Mouse (Mus musculus): ENCODE results near the gene Wdr91.

The Wdr91 gene

DNA sequence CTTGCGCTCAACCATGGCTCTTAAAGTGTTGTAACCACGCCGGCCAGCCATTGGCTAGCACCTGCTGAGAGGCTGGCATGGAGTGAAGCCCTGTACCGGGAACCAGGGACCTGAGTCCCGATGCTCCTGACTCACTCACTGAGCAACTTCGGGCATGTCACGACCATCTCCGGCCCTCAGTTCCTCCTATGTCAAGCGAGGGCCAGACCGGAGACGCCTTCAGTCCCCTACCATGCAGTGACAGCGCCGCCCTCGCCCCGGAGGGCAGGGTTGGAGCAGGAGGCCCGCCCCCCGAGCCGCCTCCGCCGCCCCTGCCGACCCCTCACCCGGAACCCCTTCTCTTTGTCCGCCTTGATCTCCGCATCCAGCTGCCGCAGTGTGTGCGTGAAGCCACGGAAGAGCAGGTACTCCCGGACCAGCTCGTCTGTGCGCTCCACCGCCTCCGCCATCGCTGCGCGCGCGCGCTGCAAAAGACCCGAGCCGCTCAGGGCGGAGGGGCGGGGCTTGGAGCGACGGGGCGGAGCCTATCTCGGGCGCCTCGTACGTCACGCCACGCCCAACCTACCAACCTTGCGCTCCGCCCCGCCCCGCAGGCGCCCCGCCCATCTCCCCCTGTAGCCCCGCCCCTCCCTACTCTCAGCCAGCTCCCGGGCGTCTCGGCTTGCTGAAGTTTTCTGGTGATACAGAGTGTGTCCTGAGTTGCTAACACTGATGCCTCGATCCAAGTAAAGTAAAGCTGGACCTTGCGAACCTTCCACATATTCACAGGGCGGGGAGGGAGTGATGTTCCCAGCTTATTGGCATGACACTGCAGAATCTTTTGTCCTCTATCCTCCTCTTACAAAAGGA lies at the start of gene Wdr91:
Wdr91 (minus strand) TSS at position 506 of the 849 bp plus-strand sequence.
- DNase-seq (ENCODE audit: extremely low read depth, low read depth): peak; percentile 51

DNA sequence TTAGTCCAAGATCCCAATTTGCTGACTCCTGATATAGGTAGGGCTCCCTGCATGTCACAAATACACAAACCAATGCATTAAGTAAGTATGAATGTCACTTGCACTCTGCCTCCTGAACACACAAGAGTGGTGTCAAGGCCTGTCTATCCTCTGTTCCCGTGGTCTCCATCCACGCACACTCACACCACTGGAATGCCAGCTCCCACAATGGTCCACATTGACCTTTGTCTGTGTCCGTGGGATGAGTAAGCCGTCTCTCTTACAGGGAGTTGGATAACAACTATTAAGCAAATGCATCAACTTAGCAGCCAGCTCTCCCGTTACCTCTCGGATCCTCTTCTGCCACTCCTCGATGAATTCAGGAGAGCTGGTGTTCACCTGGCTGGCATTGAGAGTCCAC lies 48.5 kb upstream of the Wdr91 start:
- DNase-seq (ENCODE audit: extremely low read depth, low read depth): no peak

DNA sequence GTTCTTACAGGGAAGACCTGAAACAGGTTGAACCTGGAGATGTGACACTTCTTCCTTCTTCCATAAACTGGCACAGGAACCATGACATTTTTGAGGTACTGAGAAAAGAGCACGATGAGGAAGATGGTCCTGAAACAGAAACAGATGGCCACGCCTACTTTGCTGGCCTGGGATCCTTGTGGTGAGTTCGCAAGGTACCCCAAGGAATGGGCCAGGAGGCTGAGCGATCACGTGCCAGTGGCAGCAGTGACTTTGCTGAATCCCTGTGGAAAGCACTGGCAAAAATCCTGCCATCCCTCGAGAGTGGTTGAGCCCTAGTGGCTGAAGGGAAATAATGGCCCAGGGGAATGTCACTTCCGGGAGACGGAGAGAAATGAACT lies 45.2 kb upstream of the Wdr91 start:
- DNase-seq (ENCODE audit: extremely low read depth, low read depth): peak; percentile 1

DNA sequence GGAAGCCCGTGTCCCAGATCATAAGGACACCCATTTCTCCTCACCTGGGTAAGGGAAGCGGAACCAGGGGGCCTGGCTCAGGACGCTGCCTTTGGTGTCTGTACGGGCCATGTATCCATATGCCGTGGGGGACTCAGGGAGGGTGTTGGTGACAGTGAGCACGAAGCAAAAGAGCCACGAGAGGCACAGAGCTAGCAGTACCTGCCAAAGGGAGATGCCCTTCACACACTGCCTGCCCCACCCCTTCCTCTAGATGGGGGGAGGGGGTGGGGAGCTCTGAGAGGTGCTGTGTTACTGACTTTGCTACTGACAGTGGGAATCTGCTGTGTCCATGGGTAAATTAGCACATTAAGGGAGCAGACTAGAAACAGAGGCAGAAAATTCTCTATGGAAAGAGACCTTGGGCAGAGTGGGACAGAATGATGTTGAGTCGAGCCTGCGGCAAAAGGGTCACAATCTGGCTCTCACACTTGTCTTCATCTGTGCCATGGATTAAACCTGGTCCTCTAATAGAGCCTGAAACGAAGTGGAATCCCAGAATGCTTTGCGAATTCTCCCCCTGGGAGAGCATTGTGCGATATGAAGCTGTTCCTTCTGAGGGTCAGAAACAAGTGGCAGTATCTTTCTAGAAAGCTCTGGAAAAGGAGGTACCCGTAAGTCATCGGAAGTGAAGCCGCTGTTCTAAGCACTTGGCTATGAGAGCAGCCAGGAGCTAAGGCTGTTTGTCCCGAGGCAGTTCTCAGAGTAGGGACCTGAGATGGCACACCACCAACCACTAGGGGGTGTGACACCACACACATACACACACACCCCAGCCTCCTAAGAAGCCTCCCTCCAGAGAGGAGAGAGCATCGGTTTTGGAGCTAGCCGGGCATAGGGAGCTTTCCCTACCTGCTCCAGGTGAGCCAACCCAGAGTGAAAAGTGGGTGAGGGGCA lies 44.5 kb upstream of the Wdr91 start:
- DNase-seq (ENCODE audit: extremely low read depth, low read depth): peak; percentile 46

DNA sequence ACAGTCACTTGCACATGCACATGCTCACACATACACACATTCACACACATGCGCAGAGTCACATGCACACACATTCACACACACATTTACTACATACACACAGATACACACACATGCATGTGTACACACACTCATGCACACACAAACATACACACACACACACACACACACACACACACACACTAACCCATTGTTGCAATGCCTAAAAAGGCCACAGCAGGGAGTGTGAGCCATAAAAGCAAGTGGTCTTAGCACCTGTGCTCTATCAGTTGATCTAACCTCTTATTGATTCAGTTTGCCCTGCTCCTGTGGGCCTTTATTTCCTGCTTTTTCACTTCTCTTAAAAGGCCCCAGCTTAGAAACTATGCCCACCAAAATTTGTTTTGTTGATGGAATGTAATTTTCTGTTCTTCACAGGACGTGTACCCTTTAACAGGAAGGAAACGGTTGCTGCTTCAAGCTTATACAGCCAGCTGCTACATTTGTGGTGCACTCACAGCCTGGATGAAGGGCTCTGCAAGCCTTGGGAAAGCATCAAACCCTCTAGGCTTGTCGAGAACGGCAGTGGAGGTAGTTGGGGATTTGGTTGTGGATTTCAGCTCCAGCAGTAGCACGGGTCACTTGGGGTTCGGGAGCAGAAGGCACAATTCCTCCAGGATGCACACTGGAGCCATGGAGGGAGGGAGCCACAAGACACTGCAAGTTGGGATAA lies 41.4 kb upstream of the Wdr91 start:
- no peak for DNase-seq (ENCODE audit: extremely low read depth, low read depth)

DNA sequence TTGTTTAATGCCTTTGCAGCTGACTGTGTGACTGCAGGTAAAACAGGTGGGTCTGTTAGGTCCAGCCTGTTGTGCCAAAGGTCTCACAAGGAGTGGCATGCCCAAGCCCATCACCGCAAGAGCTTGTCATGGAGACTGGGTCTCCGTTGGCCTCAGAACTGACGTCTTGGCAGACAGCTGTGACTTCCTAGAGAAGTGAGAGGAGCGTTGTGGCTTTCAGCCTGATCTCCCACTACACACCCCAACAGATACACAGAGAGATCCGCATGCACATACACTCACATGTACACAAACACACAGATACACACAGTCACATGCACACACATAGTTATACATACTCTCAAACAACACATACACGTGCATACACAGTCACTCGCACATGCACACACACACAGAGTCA lies 40.8 kb upstream of the Wdr91 start:
- no peak for DNase-seq (ENCODE audit: extremely low read depth, low read depth)

DNA sequence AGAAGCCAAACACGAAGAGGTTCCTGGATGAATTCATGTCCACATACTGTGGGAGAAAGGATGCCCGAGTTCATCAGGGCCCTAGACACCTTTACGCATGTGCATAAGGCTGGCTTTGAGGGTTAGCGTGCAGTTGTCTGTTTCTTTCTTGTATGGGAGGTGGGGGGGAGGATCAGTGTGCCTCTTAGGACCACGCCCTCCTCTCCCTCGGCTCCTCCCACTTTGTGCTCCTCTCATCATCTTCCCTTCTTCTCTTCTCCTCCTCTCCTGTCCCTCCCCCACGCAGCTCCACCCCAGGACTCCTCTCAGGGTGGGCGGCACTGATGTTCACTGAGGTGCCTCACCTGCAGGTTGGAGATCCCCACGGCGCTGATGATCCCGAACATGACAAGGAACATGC lies 37.8 kb upstream of the Wdr91 start:
- DNase-seq (ENCODE audit: extremely low read depth, low read depth): no peak

DNA sequence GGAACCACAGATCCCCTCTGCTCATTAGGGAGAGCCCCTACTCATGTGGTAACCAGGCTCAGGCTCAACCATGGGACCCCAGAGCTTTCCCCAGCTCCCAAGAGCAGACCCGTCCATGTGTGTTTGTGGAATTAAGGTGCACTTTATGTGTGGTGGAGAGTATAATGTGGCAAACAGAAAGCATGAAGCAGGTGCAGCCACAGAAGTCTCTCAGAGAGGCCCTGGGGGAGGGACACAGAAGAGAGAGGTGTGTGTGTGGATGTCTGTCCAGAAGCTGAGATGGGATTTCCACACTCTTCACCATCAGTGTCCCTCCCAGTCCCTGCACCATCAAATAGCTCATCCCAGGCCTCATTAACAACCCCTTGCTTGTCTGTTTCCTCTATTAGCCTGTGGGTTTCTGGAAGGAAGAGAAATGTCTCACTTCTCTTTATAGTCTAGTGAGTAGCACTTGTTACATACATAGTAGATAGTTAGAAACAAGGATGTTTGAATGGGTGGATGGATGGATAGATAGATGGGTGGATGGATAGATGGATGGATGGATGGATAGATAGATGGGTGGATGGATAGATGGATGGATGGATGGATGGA lies 35.9 kb upstream of the Wdr91 start:
- no peak for DNase-seq (ENCODE audit: extremely low read depth, low read depth)

DNA sequence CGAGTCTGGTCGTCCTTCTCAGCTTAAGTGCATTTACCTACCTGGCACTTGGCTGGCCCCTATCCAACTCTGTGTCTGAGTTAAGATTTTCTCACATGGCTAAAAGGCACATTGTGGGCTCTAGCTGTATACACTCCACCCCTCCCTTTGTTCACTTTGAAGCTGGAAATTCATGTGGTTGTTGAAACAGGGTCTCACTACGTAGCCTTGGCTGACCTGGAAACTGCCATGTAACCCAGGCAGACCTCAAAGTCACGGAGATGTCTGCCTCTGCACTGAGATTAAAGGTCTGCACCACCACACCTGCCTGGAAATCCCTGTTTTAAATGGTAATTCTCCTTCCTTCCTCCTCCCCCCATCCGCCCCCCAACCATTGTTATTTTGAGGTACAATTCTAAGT lies 32.8 kb upstream of the Wdr91 start:
- DNase-seq (ENCODE audit: extremely low read depth, low read depth): no peak

DNA sequence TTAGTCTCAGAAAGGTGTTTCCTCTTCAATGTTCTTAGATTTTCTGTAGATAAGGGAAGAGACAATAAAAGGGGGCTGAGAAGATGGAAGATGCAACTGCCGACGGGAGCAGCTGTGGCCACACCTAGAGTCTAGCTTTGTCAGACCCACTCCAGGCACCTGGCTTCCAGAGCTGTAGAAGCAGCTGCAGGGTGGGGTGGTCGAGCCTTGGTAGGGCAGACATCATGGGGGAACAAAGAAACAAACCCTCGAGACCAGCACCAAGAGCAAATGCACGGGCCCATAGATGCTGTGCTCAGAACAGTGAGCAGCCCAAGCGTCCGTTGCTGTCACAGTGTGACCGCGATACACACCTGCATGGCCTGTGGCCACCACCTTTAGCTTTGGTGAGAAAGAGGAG lies 31.8 kb upstream of the Wdr91 start:
- DNase-seq (ENCODE audit: extremely low read depth, low read depth): no peak

DNA sequence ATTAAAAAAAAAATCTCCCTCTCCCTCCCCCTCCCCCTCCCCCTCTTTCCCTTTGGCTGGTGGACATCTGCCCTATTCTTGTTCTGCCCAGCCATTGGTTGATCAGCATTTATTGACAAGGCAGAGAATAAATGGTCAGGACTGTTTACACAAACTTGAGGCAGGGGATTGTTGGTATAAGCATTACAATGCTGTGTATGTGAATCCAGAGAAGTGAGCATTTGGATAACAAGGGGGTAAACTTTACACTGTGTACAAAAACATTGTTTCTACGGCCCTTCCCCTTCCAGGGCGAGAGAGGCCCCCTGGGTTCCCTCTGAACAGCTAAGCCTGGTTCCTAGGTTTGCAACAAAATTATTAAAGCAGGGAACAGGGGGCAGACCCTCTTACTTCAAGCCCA lies 30.8 kb upstream of the Wdr91 start:
- no peak for DNase-seq (ENCODE audit: extremely low read depth, low read depth)

DNA sequence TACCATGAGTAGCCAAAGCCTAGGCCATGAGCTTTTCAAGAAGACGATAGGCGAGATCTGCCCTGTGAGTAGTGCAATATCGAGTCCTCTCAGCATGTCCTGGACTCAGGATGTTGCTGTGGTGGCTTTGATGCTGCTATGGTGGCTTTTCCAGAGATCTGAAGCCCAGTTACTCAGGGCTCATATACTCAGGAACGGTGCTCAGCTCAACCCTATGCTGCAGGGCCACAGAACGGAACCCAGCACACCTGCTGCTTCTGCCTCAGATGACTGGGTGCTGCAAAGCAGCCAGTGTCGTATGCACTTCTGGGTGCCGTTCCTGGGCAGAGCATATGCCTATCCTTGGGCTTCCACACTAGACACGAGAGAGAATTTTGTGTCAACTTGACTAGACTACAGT lies 28.8 kb upstream of the Wdr91 start:
- DNase-seq (ENCODE audit: extremely low read depth, low read depth): no peak

DNA sequence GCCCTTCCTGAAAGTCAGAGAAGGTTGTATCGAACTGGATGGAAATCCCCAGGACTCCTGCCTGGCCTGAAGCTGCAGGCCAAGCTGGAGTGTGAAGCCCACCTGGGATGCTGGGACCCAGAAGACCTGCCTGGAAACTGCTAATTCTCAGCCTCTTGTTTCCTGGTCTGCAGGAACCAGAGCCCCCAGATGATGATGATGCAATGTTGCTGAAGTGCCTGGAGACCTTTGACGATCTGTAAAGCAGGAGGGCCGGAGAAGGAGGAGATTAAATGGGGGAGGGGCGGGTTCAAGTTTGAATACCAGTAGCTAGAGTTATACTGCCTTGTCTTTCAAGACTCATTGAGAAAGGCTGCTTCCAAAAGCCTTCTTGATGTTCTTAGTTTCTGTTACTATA lies 28.3 kb upstream of the Wdr91 start:
- no peak for DNase-seq (ENCODE audit: extremely low read depth, low read depth)

DNA sequence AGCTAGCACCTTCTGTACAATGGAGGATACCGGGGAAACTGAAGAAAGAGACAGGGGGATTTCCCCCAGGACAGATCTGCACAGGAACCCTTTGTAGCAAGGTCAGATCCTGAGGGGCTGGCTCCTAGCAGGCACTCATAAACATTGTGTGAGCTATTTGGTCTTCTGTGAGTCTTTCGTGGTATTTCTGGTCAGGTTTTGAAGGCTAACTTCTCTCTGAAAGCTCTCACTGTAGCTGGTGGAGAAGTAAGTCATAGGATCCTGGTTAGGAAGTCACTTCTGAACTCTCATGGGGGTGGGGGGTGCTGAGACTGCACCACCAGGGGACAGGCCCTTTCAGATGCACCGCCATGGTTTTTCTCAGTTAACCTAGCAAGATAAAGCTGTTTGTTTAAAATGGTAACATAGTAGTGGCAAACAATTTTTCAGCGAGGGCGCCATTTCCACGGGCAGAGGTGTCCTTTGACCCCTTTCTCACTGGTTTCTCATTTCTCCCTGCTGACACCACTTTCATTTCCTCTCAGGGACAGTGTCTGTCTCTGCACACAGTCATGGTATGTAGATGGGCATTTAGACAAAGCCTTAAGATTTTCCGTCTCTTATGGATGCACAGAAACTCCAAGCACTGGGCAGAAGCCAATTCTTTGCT lies 27.7 kb upstream of the Wdr91 start:
- no peak for DNase-seq (ENCODE audit: extremely low read depth, low read depth)

DNA sequence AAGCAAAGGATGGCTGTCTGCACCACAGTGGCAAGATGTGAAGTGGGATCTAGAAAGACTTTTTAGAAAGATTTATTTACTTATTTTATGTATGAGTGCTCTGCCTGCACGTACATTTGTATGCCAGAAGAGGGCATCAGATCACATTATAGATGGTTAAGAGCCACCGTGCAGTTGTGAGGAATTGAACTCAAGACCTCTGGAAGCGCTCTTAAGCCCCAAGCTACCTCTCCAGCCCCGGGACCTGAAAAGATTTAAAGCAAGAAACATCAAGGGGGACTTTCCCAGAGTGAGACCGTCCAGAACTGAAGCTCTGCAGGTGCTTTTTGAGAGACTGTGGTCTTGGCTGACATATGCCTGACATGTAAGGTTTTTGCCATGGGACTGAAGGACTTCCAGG lies 26.1 kb upstream of the Wdr91 start:
- no peak for DNase-seq (ENCODE audit: extremely low read depth, low read depth)

DNA sequence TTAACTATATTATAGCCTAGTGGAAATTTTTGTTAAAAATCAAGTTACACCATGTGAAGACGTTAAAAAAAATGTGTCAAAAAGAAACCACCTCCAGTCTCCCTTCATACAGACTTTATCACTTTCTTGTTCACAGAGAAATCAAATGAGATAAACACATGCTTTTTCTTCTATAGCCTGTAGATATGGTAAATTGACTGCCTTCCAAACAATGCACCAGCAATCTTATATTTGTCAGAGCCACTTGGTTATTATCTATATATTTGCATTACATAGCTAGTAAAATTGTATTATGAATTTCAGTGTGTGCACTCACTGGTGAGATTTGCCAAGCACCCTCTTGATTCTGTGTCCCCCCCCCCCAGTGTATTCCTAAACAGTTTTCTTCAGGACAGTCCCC lies 22.0 kb upstream of the Wdr91 start:
- no peak for DNase-seq (ENCODE audit: extremely low read depth, low read depth)

DNA sequence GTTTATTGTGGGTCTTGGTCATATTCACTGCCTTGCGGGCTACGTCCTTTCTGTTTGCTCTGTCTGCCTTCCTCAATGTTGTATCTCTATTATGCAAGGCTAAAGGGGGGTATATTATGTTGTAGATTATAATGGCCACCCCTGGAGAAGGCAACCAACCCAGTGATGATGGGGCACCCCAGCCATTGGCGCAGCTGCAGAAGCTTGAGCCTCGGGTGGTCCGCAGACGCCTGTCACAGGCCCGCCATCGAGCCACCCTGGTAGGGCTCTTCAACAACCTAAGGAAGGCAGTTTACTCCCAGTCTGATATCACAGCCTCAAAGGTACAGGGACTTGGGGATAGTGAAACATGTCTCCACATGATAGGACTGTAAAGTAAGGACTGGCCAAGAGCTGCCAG lies 16.9 kb upstream of the Wdr91 start:
- DNase-seq (ENCODE audit: extremely low read depth, low read depth): no peak

DNA sequence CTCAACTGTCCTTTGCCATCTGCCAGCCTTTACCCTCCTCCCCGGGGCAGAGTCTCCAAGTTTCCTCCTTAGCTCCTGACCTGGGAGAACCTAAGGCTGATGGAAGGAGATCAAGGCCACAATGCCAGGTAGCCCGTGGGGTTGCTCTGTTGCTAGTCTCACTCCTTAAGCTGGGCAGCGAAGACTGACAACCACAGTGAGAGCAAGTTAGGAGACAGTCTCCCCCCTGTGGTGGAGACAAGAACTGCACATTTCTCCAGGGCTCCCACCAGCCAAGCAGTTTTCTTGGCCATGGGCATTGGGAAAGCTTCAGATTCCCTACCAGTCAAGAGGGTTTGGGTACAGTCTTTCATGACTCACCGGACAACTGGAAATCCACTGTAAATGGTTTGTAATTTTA lies 16.5 kb upstream of the Wdr91 start:
- DNase-seq (ENCODE audit: extremely low read depth, low read depth): no peak

DNA sequence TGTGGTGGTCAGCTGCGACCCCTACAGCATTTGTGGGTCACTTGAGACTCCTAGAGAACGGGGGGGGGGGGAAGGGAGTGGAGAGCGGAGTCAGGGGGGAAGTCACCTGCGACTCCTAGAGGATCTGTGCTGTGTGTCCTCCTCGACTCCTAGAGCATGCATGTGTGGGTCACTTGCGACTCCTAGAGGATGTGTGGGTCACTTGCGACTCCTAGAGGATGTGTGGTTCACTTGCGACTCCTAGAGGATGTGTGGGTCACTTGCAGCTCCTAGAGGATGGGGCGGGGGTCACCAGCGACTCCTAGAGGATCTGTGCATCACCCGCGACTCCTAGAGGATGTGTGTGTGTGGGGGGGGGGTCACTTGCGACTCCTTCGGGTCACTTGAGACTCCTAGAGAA lies 11.3 kb upstream of the Wdr91 start:
- DNase-seq (ENCODE audit: extremely low read depth, low read depth): peak; percentile 65

DNA sequence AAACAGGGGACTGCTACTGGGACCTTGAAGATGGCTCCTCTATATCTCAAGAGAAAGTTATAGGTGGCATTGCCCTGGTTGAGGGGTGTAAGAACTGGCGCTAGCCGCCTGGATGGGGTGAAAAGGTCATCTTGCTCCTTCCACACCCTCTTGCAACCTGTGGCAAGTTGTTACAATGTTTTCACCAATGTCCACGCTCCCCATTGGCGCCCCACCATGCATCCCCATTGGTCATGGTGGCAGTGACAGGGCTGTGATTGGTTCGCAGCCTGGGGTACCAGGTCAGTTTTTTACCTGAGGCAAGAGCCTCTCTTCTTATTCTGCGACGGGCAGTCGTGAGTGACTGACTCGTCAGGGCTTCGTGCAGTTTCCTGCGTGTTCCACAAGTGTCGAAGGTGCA lies 10.0 kb upstream of the Wdr91 start:
- no peak for DNase-seq (ENCODE audit: extremely low read depth, low read depth)

DNA sequence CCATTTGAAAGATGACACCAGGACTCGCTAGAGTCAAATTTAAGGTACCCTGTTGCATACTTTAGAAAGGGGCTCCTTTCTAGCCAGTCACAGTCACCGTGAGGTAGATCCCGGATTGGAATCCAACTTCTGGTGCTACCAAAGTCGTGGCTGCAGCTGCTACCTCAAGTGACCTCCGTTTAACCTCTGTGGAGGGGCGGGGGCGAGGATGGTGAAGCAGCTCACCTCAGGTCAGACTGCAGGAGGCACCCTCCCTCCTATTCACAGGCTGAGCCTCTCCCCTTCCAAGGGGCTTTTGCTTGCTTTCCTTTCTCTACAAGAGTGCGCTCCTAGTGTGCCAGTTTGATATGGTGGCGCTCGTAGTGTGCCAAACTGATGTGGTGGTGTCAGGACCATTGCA lies 9.3 kb upstream of the Wdr91 start, which contains the start of gene Stra8:
Stra8 (plus strand) TSS at position 208 of the 400 bp plus-strand sequence.
- no peak for DNase-seq (ENCODE audit: extremely low read depth, low read depth)
